Mouse (Mus musculus) kidney, adult 9 months (tissue): ENCODE measurements around the gene Tnpo3.
"Not testable (repeated sequence)": the region's sequence is repeated elsewhere in the genome, so short reads cannot be mapped to it uniquely, and the experiment has no call there.

Experiments used
- DNase-seq: peaks from one replicate; pipeline ENCODE4 v3.0.0; 2022

Gene Tnpo3

GRCm38 (mm10) chr6:29620176-29620575, 10.5 kb upstream of the Tnpo3 start:
- peak; percentile 39 for DNase-seq

GRCm38 (mm10) chr6:29610020-29610640, 443 bp upstream of the Tnpo3 start:
- not testable (repeated sequence) for DNase-seq

- DNase-seq, result no peak
Observed at GRCm38 (mm10) chr6:29600188-29600587, 9.5 kb downstream of the Tnpo3 start.

GRCm38 (mm10) chr6:29595656-29596055, 14.0 kb downstream of the Tnpo3 start:
- no peak for DNase-seq

- DNase-seq, result no peak
Observed at GRCm38 (mm10) chr6:29581202-29581601, 28.5 kb downstream of the Tnpo3 start.

- DNase-seq, result no peak
Observed at GRCm38 (mm10) chr6:29580770-29581169, 28.9 kb downstream of the Tnpo3 start.

GRCm38 (mm10) chr6:29576388-29576787, 33.3 kb downstream of the Tnpo3 start:
- not testable (repeated sequence) for DNase-seq

GRCm38 (mm10) chr6:29557112-29557511, 52.6 kb downstream of the Tnpo3 start:
- no peak for DNase-seq

- DNase-seq, result no peak
Observed at GRCm38 (mm10) chr6:29552526-29552925, 57.2 kb downstream of the Tnpo3 start.

- no peak for DNase-seq
Observed at GRCm38 (mm10) chr6:29548086-29548485, 61.6 kb downstream of the Tnpo3 start.

- DNase-seq, result no peak
Observed at GRCm38 (mm10) chr6:29547582-29547981, 62.1 kb downstream of the Tnpo3 start.

GRCm38 (mm10) chr6:29545611-29546010, 64.1 kb downstream of the Tnpo3 start:
- DNase-seq, result no peak

GRCm38 (mm10) chr6:29540956-29541355, 68.7 kb downstream of the Tnpo3 start:
- DNase-seq, result peak; percentile 75

GRCm38 (mm10) chr6:29540223-29540622, 69.5 kb downstream of the Tnpo3 start:
- no peak for DNase-seq

- DNase-seq, result no peak
Observed at GRCm38 (mm10) chr6:29539502-29539901, 70.2 kb downstream of the Tnpo3 start.

GRCm38 (mm10) chr6:29537221-29537620, 72.5 kb downstream of the Tnpo3 start:
- DNase-seq, result no peak

GRCm38 (mm10) chr6:29536651-29537193, 73.0 kb downstream of the Tnpo3 start:
- no peak for DNase-seq

GRCm38 (mm10) chr6:29535316-29535715, 74.4 kb downstream of the Tnpo3 start:
- peak; percentile 52 for DNase-seq

- no peak for DNase-seq
Observed at GRCm38 (mm10) chr6:29530050-29530449, 79.6 kb downstream of the Tnpo3 start.

GRCm38 (mm10) chr6:29529444-29529820, 80.3 kb downstream of the Tnpo3 start:
- no peak for DNase-seq

GRCm38 (mm10) chr6:29528561-29529443, 80.9 kb downstream of the Tnpo3 start:
- DNase-seq, result no peak

GRCm38 (mm10) chr6:29528165-29528505, 81.6 kb downstream of the Tnpo3 start:
- no peak for DNase-seq

- no peak for DNase-seq
Observed at GRCm38 (mm10) chr6:29527361-29528164, 82.1 kb downstream of the Tnpo3 start.
